In the genomic region with DNA sequence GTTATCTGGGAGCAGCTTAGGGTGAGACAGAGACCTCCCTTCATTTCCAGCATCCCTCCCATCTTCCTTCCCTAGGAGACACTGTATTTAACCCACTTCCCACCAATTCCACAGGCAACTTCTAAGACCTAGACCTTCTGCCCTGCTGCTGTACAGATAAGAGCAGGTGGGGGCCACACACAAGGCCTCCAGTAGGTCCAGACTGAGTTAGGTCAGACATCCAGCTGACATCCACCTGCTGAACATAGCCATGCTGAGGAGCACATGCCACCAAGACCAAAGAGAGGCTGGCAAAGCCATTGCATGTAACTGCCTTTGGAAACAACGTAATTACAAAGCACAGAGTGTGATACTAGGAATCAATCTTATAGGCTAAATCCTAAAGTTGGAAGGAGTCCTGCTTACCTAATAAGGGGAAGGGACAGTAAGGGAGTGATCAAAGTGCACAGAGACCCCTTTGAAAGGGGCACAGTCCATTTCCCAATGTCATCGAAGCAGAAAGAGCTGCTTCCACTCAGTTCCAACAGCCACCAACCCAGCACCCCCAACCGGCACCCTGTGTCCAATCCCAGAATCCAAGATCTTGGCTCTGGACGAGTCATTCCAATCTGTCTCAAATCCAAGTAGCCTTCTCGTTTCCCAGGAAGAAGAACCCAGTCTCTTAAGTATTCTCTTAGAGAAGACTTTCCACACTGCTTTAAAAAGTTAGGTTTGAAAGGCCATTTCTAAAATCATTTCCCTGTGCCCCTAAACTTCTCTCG, we compare ENCODE assay signal across 8 mouse cellular contexts. TPM values are rescaled to one million over a fixed set of nuclear protein-coding genes. Genes with fewer than 3 reads are reported as not detected.
DNase-seq lines count a peak whose midpoint lies in the region; ATAC-seq and TF ChIP-seq lines count a peak whose summit lies in the region.

No protein-coding gene starts in this region.

- peak overlapping the region; percentile 90 for H3K4me2 ChIP-seq in neural tube, embryonic 11.5 days (ENCODE audit: low read depth)
- H3K4me2 ChIP-seq in limb, embryonic 12.5 days: peak overlapping the region; percentile 88

- TF ChIP-seq POLR2A in small intestine, adult 2 months (IDR thresholded peaks at IDR 0.05; ENCODE audit: low read depth, low read length): no peak

- DNase-seq in adrenal gland, postnatal 14 days: peak; percentile 40
- no peak for DNase-seq in adrenal gland, adult 2 months
- DNase-seq in neural tube, embryonic 11.5 days (ENCODE audit: low spot score): no peak
- no peak for DNase-seq in neural tube, embryonic 10.5 days (ENCODE audit: extremely low spot score, low spot score)
- no peak for DNase-seq in thymus, postnatal 10 days (ENCODE audit: low spot score in 2 of 2)
- no peak for DNase-seq in Muller cell, postnatal 12 days (ENCODE audit: inconsistent ontology term)

- no peak for ATAC-seq in neural tube, embryonic 11.5 days (ENCODE audit: insufficient read depth, low FRiP score, low TSS enrichment)
- no peak for ATAC-seq in limb, embryonic 12.5 days (ENCODE audit: insufficient number of reproducible peaks, insufficient read depth, low FRiP score, low TSS enrichment, low read depth)

- H3K4me1 ChIP-seq in neural tube, embryonic 11.5 days (ENCODE audit: control insufficient read depth, insufficient read depth, low read length): peaks cover 8% of the 10 kb centered on the region; the same call in 1 of the 2 replicates
- peaks cover 27% of the 10 kb centered on the region for H3K4me1 ChIP-seq in limb, embryonic 12.5 days (replicated peaks)
- peaks cover 21% of the 10 kb centered on the region for H3K4me1 ChIP-seq in small intestine, adult 2 months (ENCODE audit: control insufficient read depth, insufficient read depth, insufficient read length, low read length)

- 28% methylated on average over 6 of the region's 6 CpGs for WGBS in neural tube, embryonic 11.5 days
- 42% methylated on average over 6 of the region's 6 CpGs for WGBS in limb, embryonic 12.5 days
- 13% methylated on average over 6 of the region's 6 CpGs for WGBS in small intestine, adult 2 months

- H3K27me3 ChIP-seq in neural tube, embryonic 11.5 days (ENCODE audit: control insufficient read depth, insufficient read depth, low read length): no peaks in the 10 kb centered on the region
- H3K27me3 ChIP-seq in limb, embryonic 12.5 days: 0 out of 2 replicates have a peak, but pooled peaks cover 2% of the 10 kb centered on the region
- no peaks in the 10 kb centered on the region for H3K27me3 ChIP-seq in small intestine, adult 2 months (ENCODE audit: control insufficient read depth, insufficient read depth, low read length)

- no peaks in the 10 kb centered on the region for H3K36me3 ChIP-seq in neural tube, embryonic 11.5 days (ENCODE audit: control insufficient read depth, insufficient read depth, low read length)
- peaks cover 5% of the 10 kb centered on the region; the same call in 1 of the 2 replicates for H3K36me3 ChIP-seq in limb, embryonic 12.5 days
- H3K36me3 ChIP-seq in small intestine, adult 2 months (ENCODE audit: control insufficient read depth, insufficient read depth, low read length): 0 out of 2 replicates have a peak, but pooled peaks cover 3% of the 10 kb centered on the region

- no peaks in the 10 kb centered on the region for H3K9me3 ChIP-seq in neural tube, embryonic 11.5 days (ENCODE audit: control insufficient read depth, low read length)
- no peaks in the 10 kb centered on the region for H3K9me3 ChIP-seq in limb, embryonic 12.5 days

- H3K9ac ChIP-seq in neural tube, embryonic 11.5 days (ENCODE audit: low read length): peak overlapping the region; percentile 98
- peak overlapping the region; percentile 94 for H3K9ac ChIP-seq in limb, embryonic 12.5 days (replicated peaks)

- no peak for TF ChIP-seq CTCF in small intestine, adult 2 months (IDR thresholded peaks at IDR 0.05; ENCODE audit: extremely low read depth, insufficient read length, insufficient replicate concordance, low read depth, low read length)

- peak overlapping the region; percentile 87 for H3K4me3 ChIP-seq in neural tube, embryonic 11.5 days (ENCODE audit: low read depth, low read length)
- H3K4me3 ChIP-seq in limb, embryonic 12.5 days (replicated peaks): peak overlapping the region; percentile 83
- H3K4me3 ChIP-seq in small intestine, adult 2 months (ENCODE audit: low read depth, low read length): peak overlapping the region; percentile 94

- H3K27ac ChIP-seq in neural tube, embryonic 11.5 days (ENCODE audit: low read depth, low read length): no peak overlapping the region
- no peak overlapping the region for H3K27ac ChIP-seq in limb, embryonic 12.5 days
- H3K27ac ChIP-seq in small intestine, adult 2 months (ENCODE audit: insufficient read depth, low read depth, low read length): peak overlapping the region; percentile 9; the same call in 1 of the 2 replicates

RNA-seq across cellular contexts. Expression of a gene that starts 1.3 kb away (rescaled TPM):
- total RNA-seq in adrenal gland, postnatal 14 days (2021): 323 and 324 TPM in 2 replicates
- 100 to 1,000 TPM; 346 to 422 TPM for total RNA-seq in adrenal gland, adult 2 months (2021)
- polyA plus RNA-seq in adrenal gland, adult 2 months (2012; rRNA removed): 543 and 654 TPM in 2 replicates
- 49.3 and 49.7 TPM in 2 replicates for polyA plus RNA-seq in neural tube, embryonic 11.5 days (2014; fragmentation: Nextera tagmentation; extraction: Ambion mirVana)
- polyA plus RNA-seq in limb, embryonic 12.5 days (2016; fragmentation: Nextera tagmentation; extraction: Ambion mirVana): 48.7 and 52.7 TPM in 2 replicates
- 116 and 178 TPM in 2 replicates for polyA plus RNA-seq in small intestine, adult 2 months (2012; rRNA removed)
